Mouse (Mus musculus) MEL (cell line): ENCODE results near the gene Aass. TPM values are rescaled to one million over a fixed set of nuclear protein-coding genes. Genes with fewer than 3 reads are reported as not detected.
A peak's percentile ranks its signal among the peaks of the same experiment; 100 is the strongest.
"Not testable (repeated sequence)": the region's sequence is repeated elsewhere in the genome, so short reads cannot be mapped to it uniquely, and the experiment has no call there.

Source experiments
- DNase-seq: peaks from one replicate; pipeline ENCODE4 v3.0.0; 2011; ENCODE audit warnings: low read depth, low spot score
- H3K27ac ChIP-seq: 2 replicates; pipeline ENCODE4 v1.5.1; 2012; ENCODE audit warnings: low read depth, mild to moderate bottlenecking, control low read depth, low read length, moderate library complexity; ENCODE audit not compliant: control insufficient read depth
- H3K27me3 ChIP-seq, 2 experiments: fragments of 150-350 bp in 1 of 2; sonication (generic) in 1 of 2; 2 replicates each; pipeline ENCODE4 v1.6.1; 2012; ENCODE audit warnings: low read length in 2 of 2, mild to moderate bottlenecking in 2 of 2, improper control_type of control experiment in 1 of 2, moderate library complexity in 1 of 2; ENCODE audit not compliant: insufficient read depth in 2 of 2, control insufficient read depth in 1 of 2
- H3K36me3 ChIP-seq, 2 experiments: 2 replicates each; pipeline ENCODE4 v1.6.1; 2012 to 2014; ENCODE audit warnings: low read length in 2 of 2, improper control_type of control experiment in 1 of 2, inconsistent platforms in 1 of 2, mild to moderate bottlenecking in 1 of 2; ENCODE audit not compliant: insufficient read depth in 2 of 2, control insufficient read depth in 1 of 2
- H3K4me1 ChIP-seq, 2 experiments: fragments of 150-350 bp in 1 of 2; sonication (generic) in 1 of 2; 2 replicates each; pipeline ENCODE4 v1.6.1; 2012; ENCODE audit warnings: low read length in 2 of 2, improper control_type of control experiment in 1 of 2, mild to moderate bottlenecking in 1 of 2; ENCODE audit not compliant: insufficient read depth in 2 of 2, control insufficient read depth in 1 of 2
- H3K4me3 ChIP-seq, 2 experiments: fragments of 150-350 bp in 1 of 2; sonication (generic) in 1 of 2; 2 replicates each; pipeline ENCODE4 v1.5.1; 2012; ENCODE audit warnings: low read depth in 2 of 2, low read length in 2 of 2, mild to moderate bottlenecking in 2 of 2, moderate library complexity in 2 of 2, control low read depth in 1 of 2, improper control_type of control experiment in 1 of 2; ENCODE audit not compliant: control insufficient read depth in 1 of 2, insufficient read depth in 1 of 2
- H3K79me2 ChIP-seq: 2 replicates; pipeline ENCODE4 v1.6.1; 2012; ENCODE audit warnings: mild to moderate bottlenecking, low read length, moderate library complexity; ENCODE audit not compliant: control insufficient read depth, poor library complexity, insufficient read depth
- H3K9ac ChIP-seq: 2 replicates; pipeline ENCODE4 v1.6.1; 2012; ENCODE audit warnings: low read depth, mild to moderate bottlenecking, control low read depth, low read length, moderate library complexity; ENCODE audit not compliant: control insufficient read depth, poor library complexity, severe bottlenecking
- H3K9me3 ChIP-seq: fragments of 150-350 bp; sonication (generic); replicated peaks from 2 replicates; pipeline ENCODE4 v1.6.1; 2012; ENCODE audit warnings: mild to moderate bottlenecking, low read length, improper control_type of control experiment, moderate library complexity; ENCODE audit not compliant: insufficient read depth
- CTCF ChIP-seq, 3 experiments: IDR thresholded peaks in 2 of 3; conservative IDR thresholded peaks in 1 of 3; 2 replicates each; pipeline ENCODE4 v1.5.1; 2011 to 2012; ENCODE audit warnings: low read length in 3 of 3, low read depth in 2 of 3, mild to moderate bottlenecking in 2 of 3, improper control_type of control experiment in 1 of 3, inconsistent platforms in 1 of 3, mixed read lengths in 1 of 3, moderate library complexity in 1 of 3; ENCODE audit not compliant: control insufficient read depth in 1 of 3, insufficient read depth in 1 of 3, poor library complexity in 1 of 3, severe bottlenecking in 1 of 3
- EP300 ChIP-seq, 2 experiments: IDR thresholded peaks; 2 replicates each; pipeline ENCODE4 v1.6.1; 2011; ENCODE audit warnings: improper control_type of control experiment in 2 of 2, low read length in 2 of 2, low read depth in 1 of 2, mild to moderate bottlenecking in 1 of 2
- GATA1 ChIP-seq: IDR thresholded peaks from 2 replicates; pipeline ENCODE4 v1.6.1; 2011; ENCODE audit warnings: low read depth, low read length, improper control_type of control experiment
- MAFK ChIP-seq: IDR thresholded peaks from 2 replicates; pipeline ENCODE4 v1.6.1; 2011; ENCODE audit warnings: low read depth, mild to moderate bottlenecking, low read length, improper control_type of control experiment, borderline replicate concordance
- MYC ChIP-seq: IDR thresholded peaks from 2 replicates; pipeline ENCODE4 v1.6.1; 2011; ENCODE audit warnings: low read depth, mild to moderate bottlenecking, low read length, improper control_type of control experiment, moderate library complexity
- POLR2AphosphoS5 ChIP-seq: IDR thresholded peaks from 2 replicates; pipeline ENCODE4 v1.6.1; 2012; ENCODE audit warnings: low read depth, borderline replicate concordance, mild to moderate bottlenecking, inconsistent platforms, low read length, moderate library complexity, mixed read lengths
- RAD21 ChIP-seq: IDR thresholded peaks from 2 replicates; pipeline ENCODE4 v1.6.1; 2011; ENCODE audit warnings: mild to moderate bottlenecking, low read depth, low read length, improper control_type of control experiment
- SMC3 ChIP-seq: IDR thresholded peaks from 2 replicates; pipeline ENCODE4 v1.6.1; 2011; ENCODE audit warnings: low read depth, low read length, improper control_type of control experiment
- ZC3H11A ChIP-seq: IDR thresholded peaks from 2 replicates; pipeline ENCODE4 v1.6.1; 2012; ENCODE audit warnings: low read depth, mild to moderate bottlenecking, inconsistent platforms, low read length, improper control_type of control experiment
- ZNF384 ChIP-seq: IDR thresholded peaks from 2 replicates; pipeline ENCODE4 v1.6.1; 2012; ENCODE audit warnings: low read depth, mild to moderate bottlenecking, inconsistent platforms, low read length, improper control_type of control experiment
- polyA plus RNA-seq, 2 experiments: library from polyadenylated mRNA; stranded (reverse) in 1 of 2; unstranded in 1 of 2; fragments of >175 nt in 1 of 2; fragments of >200 nt in 1 of 2; gene quantifications; 2 replicates each; pipeline versions ENCODE4 v1.2.1 to v1.2.4; 2012; ENCODE audit warnings: low replicate concordance in 2 of 2, low read depth in 1 of 2; ENCODE audit not compliant: insufficient read length in 2 of 2, insufficient read depth in 1 of 2, missing spikeins in 1 of 2
- total RNA-seq: library from RNA; depleted of rRNA; stranded (reverse); fragments of 300-350 nt; gene quantifications from 2 replicates; pipeline ENCODE4 v1.2.3, GENCODE M21; 2012; rRNA removed

The Aass gene
- not detected in 2 replicates for total RNA-seq
- not detected for polyA plus RNA-seq

DNA sequence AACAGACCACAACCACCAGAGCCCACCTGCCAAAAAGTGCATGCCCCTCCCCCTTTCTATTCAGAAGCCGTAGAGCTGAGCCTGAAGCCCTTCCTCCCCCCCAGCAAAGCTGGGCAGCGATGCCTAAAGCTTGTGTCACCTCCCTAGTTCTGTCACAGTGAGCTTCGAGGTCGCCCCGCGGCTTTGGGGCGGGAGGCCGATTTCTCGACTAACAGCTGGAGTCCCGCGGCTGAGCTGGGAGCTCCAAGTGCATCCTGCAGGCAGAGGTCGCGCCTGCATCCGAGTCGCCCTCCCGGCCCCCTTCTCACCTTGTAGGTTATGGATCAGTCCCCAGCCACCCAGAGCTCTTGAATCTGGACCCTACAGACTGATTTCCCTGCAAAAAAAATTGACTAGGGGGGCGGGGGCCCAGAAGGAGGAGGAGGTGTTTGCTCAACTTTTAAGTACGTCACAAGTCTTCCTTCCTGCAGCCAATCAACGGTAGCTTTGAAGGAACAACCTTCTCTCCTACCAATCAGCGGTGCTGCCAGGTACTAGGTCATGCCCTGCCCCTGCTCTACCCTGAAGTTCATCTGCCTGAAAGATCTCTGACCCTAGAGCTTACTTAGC lies at the start of gene Aass:
Gene Aass (minus strand): TSS at position 414 of the 609 bp plus-strand sequence.
- no peak for TF ChIP-seq MAFK
- TF ChIP-seq GATA1: no peak
- no peak for TF ChIP-seq ZNF384
- no peak for TF ChIP-seq MYC
- H3K79me2 ChIP-seq: no peaks in the 10 kb centered on the region
- no peak within 1 kb of the TSS for H3K27ac ChIP-seq
- no peaks in the 10 kb centered on the region for H3K4me1 ChIP-seq
- H3K4me3 ChIP-seq: no peak within 1 kb of the TSS
- no peaks in the 10 kb centered on the region for H3K36me3 ChIP-seq
- no peaks in the 10 kb centered on the region for H3K27me3 ChIP-seq
- no peaks in the 10 kb centered on the region for H3K9me3 ChIP-seq
- DNase-seq: no peak
- H3K9ac ChIP-seq: no peak within 1 kb of the TSS

DNA sequence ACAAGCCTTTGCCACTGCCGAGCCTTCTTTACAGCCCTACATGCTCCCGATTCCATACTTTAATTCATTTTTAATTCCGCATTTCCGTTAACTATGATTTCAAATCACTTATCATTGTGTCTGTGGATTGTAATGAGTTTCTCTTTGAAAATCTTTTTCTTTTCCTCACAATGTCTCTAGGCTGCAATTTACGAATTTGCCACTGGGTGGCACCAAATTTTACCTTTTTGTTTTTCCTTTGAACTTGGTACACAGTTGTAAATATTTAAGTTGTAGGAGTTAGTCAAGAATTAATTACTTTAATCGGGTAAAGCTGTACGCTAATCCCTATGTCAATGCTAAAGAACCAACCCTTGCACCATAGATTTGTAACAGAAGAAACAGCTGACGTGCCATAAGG lies 47.3 kb upstream of the Aass start:
- H3K4me1 ChIP-seq: no peaks in the 10 kb centered on the region
- DNase-seq: peak; percentile 26
- no peaks in the 10 kb centered on the region for H3K79me2 ChIP-seq
- no peak overlapping the region for H3K9ac ChIP-seq
- peak; percentile 72 for TF ChIP-seq RAD21
- TF ChIP-seq EP300 (IDR thresholded peaks at IDR 0.05; ENCODE audit: low read depth in 1 of 2, low read length in 2 of 2): no peak
- peak; percentile 45 for TF ChIP-seq ZC3H11A
- TF ChIP-seq ZNF384: no peak
- peak in 2 of 3 experiments; percentile 36 to 70; a peak in 3 of 6 replicates for TF ChIP-seq CTCF (IDR thresholded peaks at IDR 0.05 in 2 of 3, conservative IDR thresholded peaks at IDR 0.05 in 1 of 3; ENCODE audit: control insufficient read depth in 1 of 3, insufficient read depth in 1 of 3, low read depth in 2 of 3, low read length in 3 of 3, poor library complexity in 1 of 3, severe bottlenecking in 1 of 3)
- no peak for TF ChIP-seq POLR2AphosphoS5
- TF ChIP-seq SMC3: peak; percentile 58
- no peak overlapping the region for H3K4me3 ChIP-seq
- no peaks in the 10 kb centered on the region for H3K27me3 ChIP-seq
- H3K36me3 ChIP-seq: no peaks in the 10 kb centered on the region
- H3K27ac ChIP-seq: no peak overlapping the region
- no peaks in the 10 kb centered on the region for H3K9me3 ChIP-seq

DNA sequence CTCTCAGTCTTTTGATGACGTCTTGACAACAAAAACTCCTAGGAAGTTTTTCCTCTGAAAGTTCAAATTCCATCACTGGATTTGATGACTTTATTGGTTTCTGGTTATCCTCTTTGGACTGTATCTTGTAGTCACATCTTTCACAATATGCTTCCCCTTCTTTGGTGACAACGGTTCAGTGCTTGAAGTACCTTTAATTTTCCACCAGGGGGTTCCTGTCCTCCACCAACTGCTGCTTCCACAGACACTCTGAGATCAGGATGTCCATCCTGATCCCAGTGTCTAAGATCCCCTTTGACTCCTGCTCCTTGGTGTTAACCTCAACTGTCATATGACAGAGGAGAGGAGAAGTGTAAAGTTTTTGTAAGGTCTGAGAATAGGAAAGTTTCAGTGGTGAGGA lies 31.0 kb upstream of the Aass start:
- H3K79me2 ChIP-seq, H3K9ac ChIP-seq, H3K9me3 ChIP-seq, H3K4me3 ChIP-seq, H3K27me3 ChIP-seq, H3K4me1 ChIP-seq, H3K27ac ChIP-seq, H3K36me3 ChIP-seq, DNase-seq: not testable (repeated sequence)

DNA sequence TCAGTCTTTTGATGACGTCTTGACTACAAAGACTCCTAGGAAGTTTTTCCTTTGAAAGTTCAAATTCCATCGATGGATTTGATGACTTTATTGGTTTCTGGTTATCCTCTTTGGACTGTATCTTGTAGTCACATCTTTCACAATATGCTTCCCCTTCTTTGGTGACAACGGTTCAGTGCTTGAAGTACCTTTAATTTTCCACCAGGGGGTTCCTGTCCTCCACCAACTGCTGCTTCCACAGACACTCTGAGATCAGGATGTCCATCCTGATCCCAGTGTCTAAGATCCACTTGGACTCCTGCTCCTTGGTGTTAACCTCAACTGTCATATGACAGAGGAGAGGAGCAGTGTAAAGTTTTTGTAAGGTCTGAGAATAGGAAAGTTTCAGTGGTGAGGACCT lies 23.6 kb upstream of the Aass start:
- not testable (repeated sequence) for H3K79me2 ChIP-seq, H3K27ac ChIP-seq, H3K9ac ChIP-seq, H3K27me3 ChIP-seq, H3K4me3 ChIP-seq, H3K4me1 ChIP-seq, H3K36me3 ChIP-seq, H3K9me3 ChIP-seq, DNase-seq
